Mouse (Mus musculus): ENCODE results near the gene Sept11.
A peak's percentile ranks its signal among the peaks of the same experiment; 100 is the strongest.

Sept11 gene

DNA sequence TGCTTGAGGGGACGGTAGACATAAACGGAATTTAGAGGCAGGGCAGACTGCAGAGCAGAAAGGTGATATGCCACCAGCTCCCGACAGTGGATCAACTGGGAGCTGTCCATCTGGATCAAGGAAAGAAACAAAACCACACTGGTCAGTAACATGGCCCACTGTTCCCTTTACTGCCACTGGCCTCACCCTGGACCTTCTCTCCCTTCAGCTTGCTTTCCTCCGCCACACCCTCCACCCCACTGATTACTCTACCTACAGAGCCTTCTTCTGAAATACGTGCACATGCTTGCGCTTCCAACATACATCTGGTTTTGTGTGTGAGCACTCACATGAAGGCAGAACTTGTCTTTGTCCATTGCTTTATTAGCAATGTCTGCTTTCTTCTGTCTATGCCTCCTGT, 90.1 kb downstream of the Sept11 start:
- DNase-seq, result no peak

DNA sequence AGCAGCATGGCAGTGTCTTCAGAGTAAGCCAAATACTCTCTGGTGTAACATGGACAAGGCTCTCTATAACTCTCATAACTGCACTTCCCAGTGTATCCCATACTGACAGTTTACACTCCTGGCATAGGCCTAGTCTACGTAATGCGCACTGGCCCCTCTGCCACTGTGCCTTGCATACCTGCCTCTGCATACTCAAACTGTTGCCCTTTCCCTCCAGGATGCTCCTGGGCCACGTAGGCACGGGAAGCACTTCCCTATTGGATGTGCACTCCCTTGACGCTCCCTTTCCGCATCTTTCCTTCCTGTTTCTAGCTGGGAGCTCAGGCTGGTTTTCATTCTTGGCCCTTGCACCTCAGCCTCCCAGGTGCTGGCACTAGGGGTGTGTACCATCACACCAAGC, 91.3 kb downstream of the Sept11 start:
- DNase-seq, result no peak

DNA sequence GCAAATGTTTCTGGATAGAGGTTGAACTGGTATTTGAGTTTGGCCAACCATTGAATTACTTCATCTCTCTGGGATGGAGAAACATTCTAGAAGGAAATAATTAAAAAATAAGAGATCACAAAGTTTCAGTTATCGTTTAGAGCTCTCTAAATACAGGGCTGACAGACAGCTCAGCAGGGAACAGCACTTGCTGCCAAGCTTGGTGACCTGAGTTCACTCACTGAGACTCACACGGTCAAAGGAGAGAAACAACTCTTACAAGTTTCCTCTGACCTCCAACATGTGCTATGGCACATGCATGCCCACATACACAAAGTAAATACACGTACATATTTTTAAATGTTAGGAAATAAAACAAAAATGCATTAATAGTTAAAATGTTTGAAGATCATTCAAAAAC, 96.4 kb downstream of the Sept11 start:
- no peak for DNase-seq

DNA sequence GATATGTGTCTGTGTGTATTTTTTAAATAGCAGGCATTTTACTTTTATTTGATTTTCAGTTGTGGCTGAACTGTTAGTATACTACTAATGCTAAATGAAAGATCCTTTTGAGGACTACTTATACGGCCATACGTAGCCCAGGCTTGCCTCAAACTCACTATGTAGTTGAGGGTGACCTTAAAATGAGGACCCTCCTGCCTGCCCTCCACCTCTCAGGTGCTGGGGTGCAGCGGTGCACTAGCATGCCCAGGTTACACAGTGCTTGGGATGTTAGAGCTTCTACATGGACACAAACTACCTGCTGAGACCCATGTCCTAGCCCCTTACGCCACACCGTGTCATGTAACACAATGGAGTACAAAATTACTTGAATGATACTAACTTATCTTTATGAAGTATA, 97.2 kb downstream of the Sept11 start:
- DNase-seq, result no peak

DNA sequence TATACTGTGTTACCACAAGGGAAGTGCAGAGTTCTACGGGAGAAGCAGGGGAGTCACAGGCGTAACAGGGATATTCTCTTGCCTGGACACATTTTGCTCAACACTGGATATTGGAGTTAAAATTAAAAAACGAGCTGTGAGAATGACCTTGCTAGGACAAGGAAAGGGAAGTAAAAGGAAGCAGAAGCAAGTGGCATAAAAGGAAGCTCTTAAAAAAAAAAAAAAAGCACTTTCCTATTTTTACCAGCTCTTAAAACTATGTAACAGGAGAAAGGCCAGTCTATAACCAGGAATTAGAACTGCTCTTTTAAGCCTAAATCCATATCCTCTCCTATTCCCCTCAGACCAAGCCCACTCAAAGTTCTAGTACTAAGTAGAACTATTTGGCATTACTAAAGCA, 105.0 kb downstream of the Sept11 start:
- no peak for DNase-seq

DNA sequence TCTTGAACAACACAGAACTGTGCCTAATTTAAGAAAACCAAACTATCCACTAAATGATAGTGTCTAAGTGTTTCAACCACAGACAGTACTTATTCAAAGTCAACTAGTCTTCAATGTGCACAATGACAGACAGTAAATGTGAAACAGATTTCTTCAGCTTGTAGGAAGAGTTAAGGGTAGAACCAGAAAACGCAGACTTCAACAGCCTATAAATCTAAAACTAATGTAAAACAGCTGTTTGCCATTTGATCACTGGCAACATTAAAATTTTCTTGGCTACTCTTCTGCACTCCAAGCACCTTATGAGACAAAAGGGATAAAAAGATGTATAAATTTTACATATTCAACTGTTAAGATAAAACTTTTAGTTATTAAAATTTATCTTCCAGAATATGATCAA, 107.9 kb downstream of the Sept11 start:
- DNase-seq, result no peak

DNA sequence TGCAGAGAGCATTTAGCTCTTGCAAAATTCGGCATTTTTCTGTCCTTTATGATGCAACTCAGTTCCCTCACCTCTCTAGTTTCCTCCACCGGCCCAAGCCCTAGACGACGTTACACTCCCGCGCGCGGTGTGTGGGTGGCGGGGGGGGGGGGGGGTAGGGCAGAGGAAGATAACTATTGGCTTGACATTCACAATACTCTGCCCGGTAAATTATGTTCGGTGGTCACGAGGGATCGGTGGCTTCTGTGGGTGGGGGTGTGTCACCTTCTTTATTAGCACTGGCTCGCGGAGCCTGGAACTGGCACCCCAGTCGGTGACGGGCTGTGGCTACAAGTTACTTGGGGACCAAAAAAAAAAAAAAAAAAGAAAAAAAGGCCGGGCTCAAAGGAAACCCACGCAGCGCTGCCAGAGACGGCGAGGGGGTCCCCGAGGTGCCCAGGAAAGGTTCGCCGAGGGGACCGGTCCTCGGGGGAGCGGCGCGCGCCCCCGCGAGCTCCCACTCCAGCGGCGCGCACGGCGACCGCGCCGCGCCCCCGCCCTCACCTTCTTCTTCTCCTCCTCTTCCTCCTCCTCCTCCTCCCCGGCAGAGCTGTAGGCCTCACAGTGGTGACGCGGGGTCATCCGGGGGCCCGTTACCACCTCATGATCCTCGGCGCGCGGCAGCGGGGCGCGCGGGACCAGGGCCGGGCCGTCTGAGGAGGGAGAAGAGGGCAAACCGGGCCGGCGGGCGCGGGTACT, 112.3 kb downstream of the Sept11 start:
- DNase-seq, result peak; percentile 71

DNA sequence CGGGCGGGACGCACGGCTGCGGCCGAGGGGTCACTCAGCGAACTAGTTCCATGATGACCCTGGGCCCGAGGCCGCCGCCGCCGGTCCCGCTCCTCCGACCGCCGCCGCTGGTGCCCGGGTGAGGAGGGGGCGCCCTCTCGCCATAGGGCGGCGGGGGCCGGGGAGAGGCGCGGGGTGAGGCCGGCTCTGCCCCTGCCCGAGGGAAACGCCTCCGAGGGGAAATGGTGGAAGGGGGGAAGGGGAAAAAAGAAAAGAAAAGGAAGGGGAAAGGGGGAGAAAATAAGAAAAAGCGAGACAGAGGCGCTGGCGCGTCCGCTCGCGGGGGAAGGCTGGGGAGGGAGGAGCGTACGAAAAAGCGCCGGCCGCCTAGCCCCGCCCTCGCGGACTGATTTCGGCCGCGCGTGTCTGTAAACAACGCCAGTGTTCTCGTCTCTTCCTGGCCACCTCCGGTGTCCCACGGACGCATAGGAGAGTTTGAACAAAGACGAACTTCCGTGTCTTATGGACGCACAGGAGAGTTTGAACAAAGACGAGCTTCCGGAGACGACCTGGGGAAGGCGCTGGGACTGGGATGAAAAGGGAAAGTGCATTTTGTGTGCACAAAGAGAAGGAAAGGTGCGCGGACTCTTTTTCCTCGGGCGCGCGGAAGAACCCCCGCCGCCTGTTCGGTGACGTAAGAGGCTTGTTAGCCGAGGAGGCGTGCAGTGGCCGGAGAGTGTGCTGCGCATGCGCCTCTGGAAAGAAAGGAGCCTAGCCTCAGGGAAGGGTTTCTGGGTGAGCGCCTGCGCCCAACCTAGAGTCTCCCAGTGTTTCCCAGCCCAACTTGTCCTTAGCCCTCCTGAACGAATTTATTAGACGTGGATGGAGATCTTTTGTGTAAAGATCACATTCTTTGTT, 113.1 kb downstream of the Sept11 start, which contains the start of the genes Ccni and 2010109A12Rik:
Gene Ccni (minus strand): TSS at position 387 of the 897 bp plus-strand sequence.
Gene 2010109A12Rik (plus strand): TSS at position 410 of the 897 bp plus-strand sequence.
- DNase-seq, result peak; percentile 98

DNA sequence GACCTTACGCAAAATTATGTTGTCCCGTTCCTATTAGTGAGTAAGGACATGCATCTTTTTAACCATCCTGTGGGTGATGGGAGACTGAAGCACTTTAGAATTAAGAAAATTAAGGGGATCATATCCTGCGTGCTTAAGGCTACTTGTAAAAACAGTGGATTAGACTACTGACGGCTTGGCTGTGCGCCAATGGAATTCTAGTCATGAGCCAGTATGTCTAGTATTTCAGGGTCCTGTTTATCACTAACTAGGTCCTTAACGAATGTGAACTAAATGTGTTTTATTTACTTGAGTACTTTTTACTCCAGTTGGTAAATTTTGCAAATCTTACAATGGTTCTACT, 113.7 kb downstream of the Sept11 start:
- no peak for DNase-seq

DNA sequence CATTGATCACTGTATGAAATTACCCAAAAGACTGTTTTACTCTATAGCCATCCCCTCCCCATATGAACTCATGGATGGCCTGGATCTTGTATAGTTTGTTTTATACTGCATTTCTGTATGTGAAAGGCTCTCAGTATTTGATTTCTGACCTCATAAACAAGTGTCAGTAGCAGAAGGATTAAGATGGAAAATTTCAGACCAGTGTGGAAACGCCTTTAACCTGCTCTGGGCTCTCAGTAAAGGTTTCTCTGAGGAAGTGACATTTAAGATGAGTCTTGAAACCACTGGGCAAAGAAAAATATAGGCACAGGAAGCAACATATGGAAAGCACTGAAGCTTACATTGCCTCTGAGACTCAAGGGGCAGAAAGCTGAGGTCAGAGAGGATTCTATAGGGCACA, 114.3 kb downstream of the Sept11 start:
- no peak for DNase-seq

DNA sequence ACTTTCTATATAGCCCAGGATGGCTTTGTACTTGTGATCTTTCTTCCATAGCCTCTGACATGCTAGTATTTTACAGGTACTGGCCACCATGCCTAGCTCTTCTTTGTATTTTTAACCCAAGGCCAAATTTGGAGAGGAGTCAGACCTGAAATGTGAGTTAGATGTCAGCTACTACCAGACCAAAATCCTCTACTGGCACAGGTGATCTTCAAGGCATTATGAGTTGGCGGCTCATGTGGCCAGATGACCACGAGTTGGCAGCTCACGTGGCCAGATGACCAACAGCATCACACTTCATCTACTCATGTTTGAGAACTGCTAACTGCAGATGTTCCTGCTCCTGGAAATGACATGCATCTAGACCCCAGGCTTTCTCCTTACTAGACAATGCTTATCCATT, 125.1 kb downstream of the Sept11 start:
- no peak for DNase-seq

DNA sequence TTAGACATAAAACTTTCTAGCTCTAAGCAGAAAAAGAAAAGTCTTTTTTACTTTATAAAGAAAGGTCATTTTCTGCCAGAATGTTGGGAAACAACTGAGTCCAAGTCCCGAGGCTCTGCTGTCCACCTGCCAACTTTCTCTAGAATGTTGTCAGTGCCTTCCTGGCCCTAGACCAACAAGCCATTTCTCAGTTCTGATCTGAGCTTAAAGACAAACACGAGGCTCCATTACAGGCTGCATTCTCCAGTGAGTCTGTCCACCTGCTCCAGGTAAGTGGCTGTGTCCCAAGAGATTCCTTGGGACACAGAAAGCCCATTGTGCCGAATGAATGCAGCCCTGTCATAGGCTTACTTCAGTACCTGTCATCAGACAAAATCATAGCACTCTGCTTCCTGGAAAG, 128.4 kb downstream of the Sept11 start:
- no peak for DNase-seq

DNA sequence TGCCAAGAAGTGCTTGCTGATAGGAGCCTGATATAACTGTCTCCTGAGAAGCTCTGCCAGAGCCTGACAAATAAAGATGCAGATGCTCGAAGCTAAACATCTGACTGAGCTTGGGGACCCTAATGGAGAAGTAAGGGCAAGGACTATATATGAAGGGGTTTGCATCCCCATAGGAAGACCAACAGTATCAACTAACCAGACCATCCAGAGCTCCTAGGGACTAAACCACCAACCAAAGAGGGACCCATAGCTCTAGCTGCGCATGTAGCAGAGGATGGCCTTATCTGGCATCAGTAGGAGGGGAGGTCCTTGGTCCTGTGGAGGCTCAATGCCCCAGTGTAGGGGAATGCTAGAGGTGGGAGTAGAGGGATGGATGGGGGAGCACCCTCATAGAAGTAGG, 131.3 kb downstream of the Sept11 start:
- no peak for DNase-seq
